Mouse (Mus musculus) mouse trophoblast stem cell (cell line): ENCODE results near the gene Phtf2.
"Not testable (repeated sequence)": the region's sequence is repeated elsewhere in the genome, so short reads cannot be mapped to it uniquely, and the experiment has no call there.

Experiments
- in situ Hi-C, 2 experiments: fragments of 300-500 bp; cut with MseI, MboI; formaldehyde crosslinking; loops; 2 replicates in 1 of 2; 3 replicates in 1 of 2; pipeline ENCODE4 v1.15.1; 2025

Gene Phtf2

GRCm38 (mm10) chr5:20865193-20865755 is 16.6 kb downstream of the Phtf2 start:
- in situ Hi-C loops = no loop called here

GRCm38 (mm10) chr5:20864216-20864969 is 17.5 kb downstream of the Phtf2 start:
- in situ Hi-C loops = no loop called here

GRCm38 (mm10) chr5:20861901-20862300 is 20.0 kb downstream of the Phtf2 start:
- in situ Hi-C loops = no loop called here

GRCm38 (mm10) chr5:20860565-20860964 is 21.4 kb downstream of the Phtf2 start:
- in situ Hi-C loops = no loop called here

- in situ Hi-C loops = no loop called here
Observed at GRCm38 (mm10) chr5:20858404-20858803, 23.5 kb downstream of the Phtf2 start.

GRCm38 (mm10) chr5:20855066-20855465 is 26.9 kb downstream of the Phtf2 start:
- in situ Hi-C loops = no loop called here

- in situ Hi-C loops = no loop called here
Observed at GRCm38 (mm10) chr5:20847010-20847409, 34.9 kb downstream of the Phtf2 start.

- in situ Hi-C loops = no loop called here
Observed at GRCm38 (mm10) chr5:20843816-20844215, 38.1 kb downstream of the Phtf2 start.

GRCm38 (mm10) chr5:20843405-20843804 is 38.5 kb downstream of the Phtf2 start:
- in situ Hi-C loops = no loop called here

GRCm38 (mm10) chr5:20837082-20837481 is 44.8 kb downstream of the Phtf2 start:
- in situ Hi-C loops = no loop called here

GRCm38 (mm10) chr5:20834399-20834798 is 47.5 kb downstream of the Phtf2 start:
- in situ Hi-C loops = no loop called here

GRCm38 (mm10) chr5:20831433-20831832 is 50.5 kb downstream of the Phtf2 start:
- in situ Hi-C loops = no loop called here

GRCm38 (mm10) chr5:20830717-20831116 is 51.2 kb downstream of the Phtf2 start:
- in situ Hi-C loops = no loop called here

- in situ Hi-C loops = no loop called here
Observed at GRCm38 (mm10) chr5:20821647-20822046, 60.3 kb downstream of the Phtf2 start.

GRCm38 (mm10) chr5:20821122-20821521 is 60.8 kb downstream of the Phtf2 start:
- in situ Hi-C loops = no loop called here

- in situ Hi-C loops = no loop called here
Observed at GRCm38 (mm10) chr5:20815094-20815493, 66.8 kb downstream of the Phtf2 start.

- in situ Hi-C loops = no loop called here
Observed at GRCm38 (mm10) chr5:20810449-20810848, 71.5 kb downstream of the Phtf2 start.

- in situ Hi-C loops = no loop called here
Observed at GRCm38 (mm10) chr5:20795932-20796331, 86.0 kb downstream of the Phtf2 start.

GRCm38 (mm10) chr5:20791793-20792554 is 90.0 kb downstream of the Phtf2 start:
- in situ Hi-C loops = no loop called here

- in situ Hi-C loops = not testable (repeated sequence)
Observed at GRCm38 (mm10) chr5:20786471-20786870, 95.5 kb downstream of the Phtf2 start.

- in situ Hi-C loops = no loop called here
Observed at GRCm38 (mm10) chr5:20781116-20781515, 100.8 kb downstream of the Phtf2 start.

GRCm38 (mm10) chr5:20779191-20779590 is 102.7 kb downstream of the Phtf2 start:
- in situ Hi-C loops = no loop called here
